Mouse (Mus musculus) ES-Bruce4 (cell line): ENCODE data around the gene Gm6309.

Experiments used
- CTCF ChIP-seq: IDR thresholded peaks from one replicate; pipeline ENCODE4 v1.8.1; 2011; ENCODE audit warnings: low read depth, low read length
- EP300 ChIP-seq: IDR thresholded peaks from 2 replicates; pipeline ENCODE4 v1.6.1; 2011; ENCODE audit warnings: low read depth, low read length; ENCODE audit not compliant: insufficient read depth
- POLR2A ChIP-seq: IDR thresholded peaks from one replicate; pipeline ENCODE4 v1.8.1; 2011; ENCODE audit warnings: low read length; ENCODE audit not compliant: insufficient read depth

- TF ChIP-seq POLR2A (no peak), EP300 (no peak), CTCF (no peak)
Measured at GRCm38 (mm10) chr5:146190501-146191269, 20.2 kb upstream of the Gm6309 start.
